Mouse (Mus musculus): ENCODE data around the gene Hyal1. TPM values are rescaled to one million over a fixed set of nuclear protein-coding genes. Genes with fewer than 3 reads are reported as not detected.
A peak's percentile ranks its signal among the peaks of the same experiment; 100 is the strongest.

Gene Hyal1
- polyA plus RNA-seq, 1 experiment from 2014 or later = 10.0 TPM

GRCm38 (mm10) chr9:107606591-107606990, 29.9 kb downstream of the Hyal1 start:
- H3K27ac ChIP-seq = no peak overlapping the region
- H3K27me3 ChIP-seq = no peaks in the 10 kb centered on the region
- H3K4me1 ChIP-seq (replicated peaks) = peaks cover 64% of the 10 kb centered on the region
- no peaks in the 10 kb centered on the region for H3K9me3 ChIP-seq
- H3K4me2 ChIP-seq (replicated peaks) = no peak overlapping the region
- H3K36me3 ChIP-seq = no peaks in the 10 kb centered on the region
- WGBS = 18% methylated on average over 9 of the region's 9 CpGs
- ATAC-seq = no peak
- no peak overlapping the region for H3K4me3 ChIP-seq (replicated peaks)
- no peak overlapping the region for H3K9ac ChIP-seq (replicated peaks)

- no peak overlapping the region for H3K9ac ChIP-seq (replicated peaks)
- no peak overlapping the region for H3K4me3 ChIP-seq (replicated peaks)
- H3K27me3 ChIP-seq = no peaks in the 10 kb centered on the region
- WGBS = 78% methylated on average over 2 of the region's 2 CpGs
- no peak overlapping the region for H3K27ac ChIP-seq
- no peaks in the 10 kb centered on the region for H3K9me3 ChIP-seq
- peaks cover 69% of the 10 kb centered on the region for H3K4me1 ChIP-seq (replicated peaks)
- H3K36me3 ChIP-seq = no peaks in the 10 kb centered on the region
- ATAC-seq = no peak
- no peak overlapping the region for H3K4me2 ChIP-seq (replicated peaks)
These were observed 30.3 kb downstream of the Hyal1 start for GRCm38 (mm10) chr9:107607036-107607435.

GRCm38 (mm10) chr9:107607653-107608245, 31.0 kb downstream of the Hyal1 start:
- Histone ChIP-seq H3K27me3 (no peaks in the 10 kb centered on the region), H3K36me3 (no peaks in the 10 kb centered on the region), H3K4me1 (replicated peaks) (peaks cover 66% of the 10 kb centered on the region), H3K4me2 (replicated peaks) (no peak overlapping the region), H3K4me3 (replicated peaks) (no peak overlapping the region), H3K9ac (replicated peaks) (no peak overlapping the region), H3K27ac (no peak overlapping the region), H3K9me3 (no peaks in the 10 kb centered on the region)
- no peak for ATAC-seq
- WGBS = 60% methylated on average over 9 of the region's 9 CpGs

GRCm38 (mm10) chr9:107608741-107609432, 32.2 kb downstream of the Hyal1 start, which contains the start of gene Sema3b:
Sema3b (minus strand) TSS chr9:107609229.
- Histone ChIP-seq H3K36me3 (peaks cover 4% of the 10 kb centered on the region), H3K9me3 (no peaks in the 10 kb centered on the region), H3K27ac (no peak within 1 kb of the TSS), H3K9ac (replicated peaks) (no peak within 1 kb of the TSS), H3K4me1 (replicated peaks) (peaks cover 71% of the 10 kb centered on the region), H3K4me2 (replicated peaks) (no peak within 1 kb of the TSS), H3K4me3 (replicated peaks) (no peak within 1 kb of the TSS), H3K27me3 (no peaks in the 10 kb centered on the region)
- 39% methylated on average over 12 of the region's 12 CpGs for WGBS
- no peak for ATAC-seq

GRCm38 (mm10) chr9:107609433-107609830, 32.7 kb downstream of the Hyal1 start:
- no peak overlapping the region for H3K9ac ChIP-seq (replicated peaks)
- H3K27ac ChIP-seq = no peak overlapping the region
- no peaks in the 10 kb centered on the region for H3K9me3 ChIP-seq
- no peaks in the 10 kb centered on the region for H3K27me3 ChIP-seq
- peaks cover 67% of the 10 kb centered on the region for H3K4me1 ChIP-seq (replicated peaks)
- no peak for ATAC-seq
- no peak overlapping the region for H3K4me3 ChIP-seq (replicated peaks)
- no peak overlapping the region for H3K4me2 ChIP-seq (replicated peaks)
- peaks cover 9% of the 10 kb centered on the region for H3K36me3 ChIP-seq
- WGBS = 62% methylated on average over 4 of the region's 4 CpGs

- H3K4me2 ChIP-seq (replicated peaks) = peak overlapping the region; percentile 62
- no peaks in the 10 kb centered on the region for H3K27me3 ChIP-seq
- 75% methylated on average over 6 of the region's 6 CpGs for WGBS
- no peaks in the 10 kb centered on the region for H3K9me3 ChIP-seq
- peak overlapping the region; percentile 99 for H3K27ac ChIP-seq
- ATAC-seq = no peak
- peak overlapping the region; percentile 80 for H3K9ac ChIP-seq (replicated peaks)
- H3K36me3 ChIP-seq = peaks cover 31% of the 10 kb centered on the region
- H3K4me1 ChIP-seq (replicated peaks) = peaks cover 57% of the 10 kb centered on the region
- peak overlapping the region; percentile 33; the same call in 1 of the 2 replicates for H3K4me3 ChIP-seq (replicated peaks)
These were observed 34.9 kb downstream of the Hyal1 start for GRCm38 (mm10) chr9:107611456-107612190.

- H3K27me3 ChIP-seq = no peaks in the 10 kb centered on the region
- peak overlapping the region; percentile 33 for H3K4me3 ChIP-seq (replicated peaks)
- H3K9me3 ChIP-seq = no peaks in the 10 kb centered on the region
- peak overlapping the region; percentile 99 for H3K27ac ChIP-seq
- peaks cover 51% of the 10 kb centered on the region for H3K4me1 ChIP-seq (replicated peaks)
- WGBS = 1% methylated on average over 45 of the region's 48 CpGs
- H3K4me2 ChIP-seq (replicated peaks) = peak overlapping the region; percentile 62
- peak overlapping the region; percentile 80 for H3K9ac ChIP-seq (replicated peaks)
- peak; percentile 94 for ATAC-seq
- H3K36me3 ChIP-seq = peaks cover 38% of the 10 kb centered on the region
These were observed 35.6 kb downstream of the Hyal1 start for GRCm38 (mm10) chr9:107612191-107612944.

GRCm38 (mm10) chr9:107612945-107613569, 36.3 kb downstream of the Hyal1 start:
- WGBS = 11% methylated on average over 12 of the region's 12 CpGs
- Histone ChIP-seq H3K4me2 (replicated peaks) (peak overlapping the region; percentile 62), H3K9me3 (no peaks in the 10 kb centered on the region), H3K4me1 (replicated peaks) (peaks cover 45% of the 10 kb centered on the region), H3K27me3 (no peaks in the 10 kb centered on the region), H3K36me3 (peaks cover 45% of the 10 kb centered on the region), H3K9ac (replicated peaks) (no peak overlapping the region), H3K27ac (peak overlapping the region; percentile 99), H3K4me3 (replicated peaks) (peak overlapping the region; percentile 33)
- ATAC-seq = peak; percentile 29; the same call in 1 of the 2 replicates

- 53% methylated on average over 4 of the region's 4 CpGs for WGBS
- Histone ChIP-seq H3K27ac (peak overlapping the region; percentile 99), H3K27me3 (no peaks in the 10 kb centered on the region)
These were observed 38.3 kb downstream of the Hyal1 start for GRCm38 (mm10) chr9:107615035-107615434.

GRCm38 (mm10) chr9:107617461-107617860, 40.7 kb downstream of the Hyal1 start:
- peaks cover 33% of the 10 kb centered on the region for H3K4me1 ChIP-seq (replicated peaks)
- H3K4me2 ChIP-seq (replicated peaks) = no peak overlapping the region
- no peak for ATAC-seq
- H3K36me3 ChIP-seq = peaks cover 77% of the 10 kb centered on the region
- no peaks in the 10 kb centered on the region for H3K9me3 ChIP-seq
- no peak overlapping the region for H3K27ac ChIP-seq
- 90% methylated on average over 2 of the region's 2 CpGs for WGBS
- H3K27me3 ChIP-seq = no peaks in the 10 kb centered on the region
- no peak overlapping the region for H3K4me3 ChIP-seq (replicated peaks)
- H3K9ac ChIP-seq (replicated peaks) = no peak overlapping the region

More at GRCm38 (mm10) chr9:107615035-107615434, 38.3 kb downstream of the Hyal1 start:
- ATAC-seq = no peak
- H3K9me3 ChIP-seq = no peaks in the 10 kb centered on the region
- H3K4me3 ChIP-seq (replicated peaks) = no peak overlapping the region
- H3K9ac ChIP-seq (replicated peaks) = peak overlapping the region; percentile 10
- H3K36me3 ChIP-seq = peaks cover 65% of the 10 kb centered on the region
- no peak overlapping the region for H3K4me2 ChIP-seq (replicated peaks)
- peaks cover 46% of the 10 kb centered on the region for H3K4me1 ChIP-seq (replicated peaks)

- H3K4me2 ChIP-seq (replicated peaks) = no peak overlapping the region
- H3K4me3 ChIP-seq (replicated peaks) = no peak overlapping the region
- peak overlapping the region; percentile 32; the same call in 1 of the 2 replicates for H3K27ac ChIP-seq
- no peaks in the 10 kb centered on the region for H3K27me3 ChIP-seq
- H3K36me3 ChIP-seq = peaks cover 84% of the 10 kb centered on the region
- H3K9ac ChIP-seq (replicated peaks) = no peak overlapping the region
- H3K4me1 ChIP-seq (replicated peaks) = peaks cover 29% of the 10 kb centered on the region
- H3K9me3 ChIP-seq = no peaks in the 10 kb centered on the region
- WGBS = 89% methylated on average over 6 of the region's 6 CpGs
- no peak for ATAC-seq
These were observed 41.4 kb downstream of the Hyal1 start for GRCm38 (mm10) chr9:107618098-107618497.
